Mouse (Mus musculus) right cerebral cortex, postnatal 10 days (tissue): ENCODE measurements around the gene Slc30a1.

Source experiments
- DNase-seq, 2 experiments: peaks; one replicate each; pipeline ENCODE4 v3.0.0; 2021; ENCODE audit warnings: low spot score in 2 of 2

Gene Slc30a1

GRCm38 (mm10) chr1:191896806-191897552, 9.6 kb upstream of the Slc30a1 start:
- DNase-seq = no peak

GRCm38 (mm10) chr1:191905637-191906533, 682 bp upstream of the Slc30a1 start:
- DNase-seq = peak; percentile 45 to 61

GRCm38 (mm10) chr1:191907431-191907810, 854 bp downstream of the Slc30a1 start:
- DNase-seq = peak; percentile 79 to 81

GRCm38 (mm10) chr1:191908906-191909305, 2.3 kb downstream of the Slc30a1 start:
- no peak for DNase-seq

- DNase-seq = no peak
Measured at GRCm38 (mm10) chr1:191909316-191909715, 2.7 kb downstream of the Slc30a1 start.

- DNase-seq = no peak
Measured at GRCm38 (mm10) chr1:191910646-191911045, 4.1 kb downstream of the Slc30a1 start.

GRCm38 (mm10) chr1:191911067-191911668, 4.6 kb downstream of the Slc30a1 start:
- no peak for DNase-seq

GRCm38 (mm10) chr1:191914647-191915046, 8.1 kb downstream of the Slc30a1 start:
- DNase-seq = no peak

GRCm38 (mm10) chr1:191915586-191915985, 9.0 kb downstream of the Slc30a1 start:
- DNase-seq = no peak

GRCm38 (mm10) chr1:191916876-191917275, 10.3 kb downstream of the Slc30a1 start:
- no peak for DNase-seq

- no peak for DNase-seq
Measured at GRCm38 (mm10) chr1:191919336-191919735, 12.8 kb downstream of the Slc30a1 start.

- no peak for DNase-seq
Measured at GRCm38 (mm10) chr1:191921701-191922100, 15.1 kb downstream of the Slc30a1 start.

GRCm38 (mm10) chr1:191925496-191925895, 18.9 kb downstream of the Slc30a1 start:
- DNase-seq = no peak

- DNase-seq = no peak
Measured at GRCm38 (mm10) chr1:191926681-191927080, 20.1 kb downstream of the Slc30a1 start.

- no peak for DNase-seq
Measured at GRCm38 (mm10) chr1:191928345-191928744, 21.8 kb downstream of the Slc30a1 start.

GRCm38 (mm10) chr1:191929065-191929464, 22.5 kb downstream of the Slc30a1 start:
- no peak for DNase-seq

- DNase-seq = no peak
Measured at GRCm38 (mm10) chr1:191929897-191930524, 23.4 kb downstream of the Slc30a1 start.

- no peak for DNase-seq
Measured at GRCm38 (mm10) chr1:191930525-191931105, 24.0 kb downstream of the Slc30a1 start.

- no peak for DNase-seq
Measured at GRCm38 (mm10) chr1:191932286-191932985, 25.9 kb downstream of the Slc30a1 start.

- no peak for DNase-seq
Measured at GRCm38 (mm10) chr1:191932986-191933632, 26.5 kb downstream of the Slc30a1 start.
